Mouse (Mus musculus): Measurements from ENCODE around the gene Hoxa7.

The Hoxa7 gene

GRCm38 (mm10) chr6:52253511-52254500 is 32.2 kb upstream of the Hoxa7 start:
- no peak for DNase-seq (ENCODE audit: extremely low spot score, low read depth, low spot score)

DNA sequence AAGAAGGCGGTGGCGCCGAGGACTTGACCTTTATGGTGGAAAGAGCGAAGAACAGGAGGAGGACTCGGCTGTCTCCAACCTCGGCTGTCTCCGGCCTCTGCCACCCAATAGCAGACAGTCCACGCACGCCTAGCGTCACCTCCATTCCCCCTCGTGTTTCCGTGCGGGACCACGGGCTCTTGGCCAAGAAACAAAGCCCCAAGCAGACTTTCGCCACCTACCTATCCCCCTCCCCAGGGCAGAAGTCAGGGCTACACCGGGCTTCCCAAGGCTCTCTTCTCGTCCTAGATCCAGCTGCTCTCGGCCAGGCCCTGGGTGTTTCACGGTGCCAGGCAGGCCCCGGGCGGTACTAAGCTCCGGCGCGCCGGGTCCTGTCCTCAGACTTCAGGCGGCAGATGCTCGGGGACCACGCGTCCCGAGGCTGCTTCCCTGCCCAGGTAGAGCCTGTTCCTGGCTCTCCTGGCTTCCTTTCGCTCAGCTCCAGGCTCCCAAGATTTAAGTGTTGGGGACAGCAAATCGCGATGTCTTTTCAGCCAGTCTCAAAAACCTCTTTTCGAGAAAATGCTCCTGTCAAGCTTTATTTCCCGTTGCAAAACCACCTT is 31.2 kb upstream of the Hoxa7 start:
- no peak for DNase-seq (ENCODE audit: extremely low spot score, low read depth, low spot score)

GRCm38 (mm10) chr6:52252016-52252774 is 30.5 kb upstream of the Hoxa7 start:
- no peak for DNase-seq (ENCODE audit: extremely low spot score, low read depth, low spot score)

DNA sequence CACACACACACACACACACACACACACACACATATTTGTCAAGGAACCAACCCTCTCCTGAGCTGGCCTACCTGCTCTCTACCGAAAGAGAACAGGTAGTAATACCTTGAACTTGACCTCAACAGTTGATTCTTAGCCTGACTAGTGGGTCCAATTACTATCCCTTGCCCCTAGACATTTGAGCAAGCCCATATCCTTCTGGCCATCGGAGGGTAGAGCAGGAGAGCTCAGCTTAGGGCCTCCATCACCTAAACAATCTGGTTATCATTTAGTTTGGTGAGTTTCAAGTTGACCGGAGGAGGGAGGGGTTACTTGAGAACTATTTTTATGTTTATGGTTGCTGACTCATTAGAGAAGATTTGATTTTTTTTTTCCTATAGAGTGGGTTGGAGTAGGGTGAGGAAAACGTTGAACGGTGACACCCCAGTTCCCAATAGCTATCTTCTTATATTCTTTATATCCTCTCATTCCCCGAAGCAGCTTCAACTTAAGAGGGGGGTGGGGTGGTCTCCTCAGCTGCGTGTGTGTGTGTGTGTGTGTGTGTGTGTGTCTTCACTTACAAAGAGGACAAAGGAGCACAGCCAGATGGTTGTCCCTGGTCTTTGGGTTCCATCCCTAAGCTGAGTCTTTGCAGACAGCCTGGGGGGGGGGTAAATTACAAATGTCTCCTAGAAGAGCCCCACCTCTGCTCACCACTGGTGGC is 29.7 kb upstream of the Hoxa7 start:
- no peak for DNase-seq (ENCODE audit: extremely low spot score, low read depth, low spot score)

DNA sequence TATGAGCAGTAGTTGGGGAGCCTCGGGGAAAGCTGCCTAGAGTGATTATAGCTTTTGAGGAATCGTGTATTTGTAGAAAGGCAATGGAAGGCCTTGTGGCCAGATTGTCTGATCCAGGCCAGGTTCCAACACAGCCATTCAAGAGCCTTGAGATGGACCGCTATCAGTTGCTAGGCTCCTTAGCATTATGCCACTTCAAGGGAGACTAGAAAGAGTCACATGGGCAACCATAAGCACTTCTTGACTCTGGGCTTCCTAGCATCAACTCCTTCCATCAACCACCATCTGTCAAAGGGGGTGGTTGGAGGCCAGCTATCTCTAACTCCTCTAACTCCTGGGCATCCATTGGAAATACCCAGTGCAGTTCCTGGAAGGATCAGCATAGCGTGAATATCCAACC is 28.2 kb upstream of the Hoxa7 start:
- no peak for DNase-seq (ENCODE audit: extremely low spot score, low read depth, low spot score)

- no peak for DNase-seq (ENCODE audit: extremely low spot score, low read depth, low spot score)
Observed at GRCm38 (mm10) chr6:52249415-52249738, 27.7 kb upstream of the Hoxa7 start.

DNA sequence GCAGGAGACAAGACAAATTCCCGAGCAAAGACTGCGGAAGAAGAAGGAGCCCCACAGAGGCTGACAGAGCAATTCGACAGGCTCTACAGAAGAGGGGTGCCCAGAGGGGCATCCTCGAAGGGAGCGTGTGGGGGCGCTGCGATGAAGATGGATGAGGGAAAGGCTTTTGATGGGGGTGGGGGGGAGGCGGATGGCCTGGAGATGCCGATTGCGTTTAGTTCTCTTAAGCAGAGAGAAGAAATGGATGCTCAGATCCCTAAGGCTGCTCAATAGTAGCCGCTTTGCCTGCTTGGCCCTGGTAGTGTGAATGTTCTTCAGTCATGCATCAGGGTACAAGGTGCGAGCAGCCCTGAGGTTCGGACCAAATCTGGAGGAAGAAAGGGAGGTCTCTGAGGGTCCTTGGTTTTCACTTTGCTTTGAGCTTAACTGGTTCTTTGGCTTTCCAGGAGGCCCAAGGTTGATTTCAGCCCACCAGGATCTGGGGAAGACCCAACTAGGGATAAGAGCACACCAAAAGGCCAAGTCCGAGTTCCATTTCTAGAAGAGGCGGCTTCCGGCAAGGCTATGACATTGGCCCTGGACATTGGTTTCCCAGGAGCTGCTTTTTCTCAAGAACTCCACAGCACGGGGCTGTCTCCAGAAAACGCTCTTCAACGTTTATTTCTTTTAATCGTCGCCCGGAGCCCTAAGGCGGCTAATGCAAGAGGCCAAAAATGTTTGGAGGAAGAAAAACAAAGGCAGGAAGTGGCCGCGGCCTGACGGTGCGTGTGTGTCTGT is 27.2 kb upstream of the Hoxa7 start:
- DNase-seq (ENCODE audit: extremely low spot score, low read depth, low spot score) = no peak

DNA sequence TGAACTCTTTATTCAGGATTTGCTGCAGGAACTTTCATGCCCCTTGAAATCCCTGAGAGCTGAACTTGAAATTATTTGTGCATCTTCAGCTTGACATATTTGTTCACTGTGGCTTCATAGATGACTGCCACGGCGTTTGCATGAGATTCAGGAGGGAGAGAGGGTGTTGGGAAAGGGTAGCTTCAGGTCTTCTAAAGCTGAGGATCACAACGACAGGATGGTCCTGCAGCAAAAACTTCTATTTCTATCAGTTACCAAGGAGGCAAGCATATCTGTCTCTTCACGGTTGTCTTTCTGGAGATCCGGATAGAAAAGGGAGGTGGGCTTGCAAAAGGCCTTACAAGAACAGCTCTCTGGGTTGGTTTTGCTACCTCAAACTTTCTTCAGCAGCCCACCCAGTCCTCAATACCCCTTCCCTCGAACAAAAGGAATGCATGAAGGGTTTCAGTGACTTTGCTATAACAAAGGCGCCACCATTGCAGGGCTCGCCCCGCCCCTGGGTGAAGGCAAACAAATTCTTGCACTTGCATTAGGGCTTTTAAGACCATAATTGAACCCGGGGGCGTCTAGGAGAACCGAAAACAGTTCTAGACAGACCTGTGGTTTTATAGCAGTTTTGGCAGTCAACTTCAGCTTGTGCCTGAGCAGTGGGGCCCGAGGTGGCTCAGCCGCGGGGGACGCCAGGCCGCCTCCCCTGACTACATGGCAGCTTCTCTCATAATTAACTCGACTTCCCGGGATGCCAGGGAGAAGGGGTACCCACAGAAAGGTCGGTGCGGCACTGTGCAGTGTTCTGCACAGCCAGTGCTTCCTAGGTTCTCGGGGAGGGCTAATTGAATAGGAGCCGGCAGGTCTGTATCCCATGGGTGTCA is 26.3 kb upstream of the Hoxa7 start:
- no peak for DNase-seq (ENCODE audit: extremely low spot score, low read depth, low spot score)

DNA sequence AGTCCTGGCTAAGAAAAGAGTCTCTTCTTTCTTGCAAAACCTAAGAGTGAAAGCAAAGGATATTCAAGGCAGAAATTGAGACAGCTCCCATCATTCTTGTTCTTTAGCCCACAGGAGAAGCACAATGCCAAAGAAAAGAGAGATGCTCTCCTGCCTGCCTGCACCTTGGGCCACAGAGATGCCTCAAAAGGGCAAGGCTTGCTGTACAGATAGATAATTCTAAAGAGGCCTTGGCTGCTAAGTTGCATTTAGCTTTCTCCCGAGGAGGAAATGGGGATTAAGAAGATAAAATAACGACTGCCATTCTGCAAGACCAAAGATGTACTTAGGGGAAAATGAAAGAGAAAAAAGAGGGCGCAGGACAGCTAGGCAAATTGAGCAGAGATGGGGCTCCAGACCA is 25.3 kb upstream of the Hoxa7 start:
- no peak for DNase-seq (ENCODE audit: extremely low spot score, low read depth, low spot score)

DNA sequence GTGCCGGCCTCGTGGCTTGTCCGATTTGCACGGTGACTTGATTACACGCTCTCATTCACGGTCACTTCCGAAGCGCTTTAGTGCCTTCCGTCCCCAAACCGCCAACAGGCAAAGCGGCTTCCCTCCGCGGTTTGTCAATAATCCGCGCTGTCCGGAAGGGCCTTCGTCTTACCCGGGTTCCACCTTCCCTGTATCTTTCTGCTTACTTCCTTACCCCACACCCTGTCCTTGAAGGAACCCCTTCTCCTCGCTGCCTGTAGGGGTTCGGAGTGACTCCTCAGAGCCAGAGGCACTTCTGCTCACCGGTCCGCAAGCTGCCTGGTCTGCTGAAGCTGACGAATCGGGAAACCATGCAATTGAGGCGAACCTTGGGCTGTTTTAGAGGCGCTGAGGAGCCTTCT is 24.7 kb upstream of the Hoxa7 start:
- no peak for DNase-seq (ENCODE audit: extremely low spot score, low read depth, low spot score)

GRCm38 (mm10) chr6:52245757-52246142 is 24.1 kb upstream of the Hoxa7 start, which contains the start of gene Hoxa11:
TSS of gene Hoxa11 (minus strand) at chr6:52245810.
- DNase-seq (ENCODE audit: extremely low spot score, low read depth, low spot score) = no peak

DNA sequence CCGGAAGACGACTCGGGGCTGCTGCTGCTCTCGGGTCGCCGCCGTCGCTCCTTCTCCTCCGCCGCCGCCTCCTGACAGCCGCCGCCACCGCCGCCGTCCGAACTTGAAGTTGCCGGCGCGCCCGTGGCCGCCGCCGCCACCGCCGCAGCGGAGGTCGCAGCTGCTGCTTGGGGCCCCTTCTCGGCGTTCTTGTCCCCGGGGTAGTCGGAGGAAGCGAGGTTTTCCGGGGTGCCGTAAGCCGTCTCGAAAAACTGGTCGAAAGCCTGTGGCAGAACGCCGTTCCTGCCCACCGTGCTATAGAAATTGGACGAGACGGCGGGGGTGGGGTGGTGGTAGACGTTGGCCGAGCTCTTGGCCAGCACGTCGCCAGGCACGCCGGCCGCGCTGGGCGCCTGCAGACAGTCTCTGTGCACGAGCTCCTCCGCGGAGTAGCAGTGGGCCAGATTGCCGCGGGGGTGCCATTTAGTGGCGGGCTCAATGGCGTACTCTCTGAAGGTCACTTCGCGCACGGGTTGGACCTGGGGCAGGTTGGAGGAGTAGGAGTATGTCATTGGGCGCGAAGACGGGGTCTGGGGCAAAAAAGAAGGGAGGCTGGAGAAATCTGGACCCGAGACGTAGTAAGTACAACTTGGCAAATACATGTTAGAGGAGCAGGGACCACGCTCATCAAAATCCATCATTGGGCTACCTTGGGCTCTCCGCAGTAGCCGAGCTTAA is 23.5 kb upstream of the Hoxa7 start:
- DNase-seq (ENCODE audit: extremely low spot score, low read depth, low spot score) = no peak

DNA sequence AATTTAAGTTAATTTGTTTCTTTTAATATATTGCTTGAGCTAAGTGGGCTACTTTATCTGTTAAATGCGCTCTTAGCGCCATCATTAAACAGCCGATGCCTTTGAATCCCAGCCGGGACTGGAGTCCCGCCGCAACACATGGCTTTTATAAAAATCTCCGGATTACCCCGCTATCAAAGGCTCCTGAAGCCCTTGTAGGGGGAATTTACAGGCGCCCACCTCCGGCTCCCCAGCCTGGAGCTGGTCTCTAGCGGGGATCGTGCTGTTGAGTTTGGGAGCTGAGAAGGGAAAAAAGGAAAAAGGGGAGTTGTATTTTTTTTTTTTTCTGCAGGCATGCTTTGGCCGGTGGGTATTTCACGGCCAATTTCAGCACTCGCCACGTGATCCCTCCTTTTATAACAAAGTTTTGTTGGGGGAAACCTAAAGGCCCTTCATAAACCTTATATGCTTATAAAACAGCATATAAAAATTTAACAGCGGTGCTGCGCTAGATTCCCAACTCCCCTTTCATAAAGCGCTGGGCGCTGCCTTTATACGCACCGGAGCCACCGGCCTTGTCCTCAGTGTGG is 22.9 kb upstream of the Hoxa7 start:
- DNase-seq (ENCODE audit: extremely low spot score, low read depth, low spot score) = no peak

DNA sequence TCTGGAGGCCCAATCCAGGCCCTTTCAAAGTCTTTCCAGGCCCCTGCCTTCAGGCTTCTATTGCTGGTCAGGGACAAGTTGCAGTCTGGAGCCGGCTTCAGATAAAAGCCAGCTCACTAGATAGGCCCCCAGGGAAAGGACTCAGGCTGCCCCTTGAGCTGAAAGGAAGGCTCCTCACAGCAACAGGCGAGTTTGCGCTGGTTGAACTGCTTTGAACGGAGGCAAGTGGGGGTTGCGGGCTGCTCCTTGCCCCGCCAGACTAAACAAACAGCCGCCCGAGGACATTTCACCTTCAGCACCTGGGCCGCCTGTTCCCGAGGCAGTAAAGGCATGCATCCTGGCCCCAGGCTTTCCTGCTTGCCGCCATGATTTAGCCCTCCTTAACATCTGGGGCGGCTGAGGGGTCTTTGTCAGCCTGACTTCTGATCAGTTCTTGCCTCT is 22.0 kb upstream of the Hoxa7 start:
- no peak for DNase-seq (ENCODE audit: extremely low spot score, low read depth, low spot score)

DNA sequence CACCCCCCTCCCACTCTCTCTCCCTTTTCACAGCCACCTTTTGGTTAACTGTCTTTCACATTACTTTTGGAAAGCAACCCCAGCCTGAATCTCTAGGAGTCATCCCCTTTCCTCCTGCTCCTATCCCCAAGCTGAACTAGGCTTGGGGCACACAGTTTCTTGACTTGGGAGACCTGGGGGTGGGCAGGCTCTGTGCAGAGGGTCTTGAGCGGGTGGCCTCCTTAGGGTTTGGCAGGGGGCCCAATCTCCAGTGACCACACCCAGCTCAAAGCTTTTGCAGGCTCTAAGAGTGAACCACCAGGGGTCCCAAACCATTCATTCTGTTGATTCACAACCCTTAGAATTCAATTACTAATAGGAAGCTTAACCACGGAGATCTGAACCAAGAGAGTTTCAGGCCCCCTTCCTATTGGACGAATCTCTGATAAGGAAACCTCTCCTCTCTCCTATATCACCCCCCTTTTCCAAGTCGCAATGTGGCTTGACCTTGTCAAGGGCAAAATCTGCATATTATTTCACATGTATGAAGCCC is 21.2 kb upstream of the Hoxa7 start:
- no peak for DNase-seq (ENCODE audit: extremely low spot score, low read depth, low spot score)

GRCm38 (mm10) chr6:52241001-52241621 is 19.5 kb upstream of the Hoxa7 start:
- no peak for DNase-seq (ENCODE audit: extremely low spot score, low read depth, low spot score)

DNA sequence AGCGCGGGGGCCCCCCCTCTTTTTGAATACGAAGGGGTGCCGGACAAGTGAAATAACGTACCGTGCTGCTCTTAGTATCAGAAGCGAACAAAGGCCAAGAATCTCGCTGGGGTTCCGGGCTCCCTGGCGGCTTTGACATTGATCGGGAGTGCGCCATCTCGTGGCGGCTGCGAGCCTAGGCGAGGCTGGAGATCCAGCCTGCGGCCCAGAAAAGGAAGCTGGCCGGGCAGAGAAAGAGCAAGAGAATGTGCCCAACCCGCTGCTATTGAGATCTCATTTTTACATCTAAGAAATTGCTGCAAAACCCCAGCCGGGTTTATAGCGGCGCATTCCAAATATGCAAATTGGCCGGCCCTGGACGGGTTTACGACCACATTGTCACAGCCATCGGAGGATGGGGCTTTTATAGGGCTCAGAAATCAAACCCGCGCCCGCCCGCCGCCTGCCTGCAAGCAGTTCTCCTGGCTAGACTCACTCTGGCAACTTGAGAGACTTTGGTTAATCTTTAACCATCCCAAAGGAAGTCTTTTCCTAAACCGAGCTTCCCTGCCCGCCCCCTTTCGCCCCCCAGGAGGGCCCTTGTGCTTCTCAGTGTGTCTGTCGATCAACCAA is 18.8 kb upstream of the Hoxa7 start, which contains the start of gene Hoxa10:
Hoxa10 (minus strand) TSS at position 466 of the 612 bp plus-strand sequence.
- no peak for DNase-seq (ENCODE audit: extremely low spot score, low read depth, low spot score)
